Mouse (Mus musculus): ENCODE data around the gene Retsat.
A peak's percentile ranks its signal among the peaks of the same experiment; 100 is the strongest.

The Retsat gene

GRCm38 (mm10) chr6:72590111-72590510 is 8.2 kb upstream of the Retsat start:
- no peak for DNase-seq

GRCm38 (mm10) chr6:72593011-72593803 is 5.1 kb upstream of the Retsat start:
- DNase-seq, result no peak

- DNase-seq, result no peak
Measured at GRCm38 (mm10) chr6:72593914-72594313, 4.4 kb upstream of the Retsat start.

- peak; percentile 21 for DNase-seq
Measured at GRCm38 (mm10) chr6:72597083-72597874, 996 bp upstream of the Retsat start.

- no peak for DNase-seq
Measured at GRCm38 (mm10) chr6:72598791-72599557, 699 bp downstream of the Retsat start.

GRCm38 (mm10) chr6:72600216-72600615 is 1.9 kb downstream of the Retsat start:
- DNase-seq, result no peak

GRCm38 (mm10) chr6:72600771-72601170 is 2.5 kb downstream of the Retsat start:
- no peak for DNase-seq

GRCm38 (mm10) chr6:72601732-72602131 is 3.5 kb downstream of the Retsat start:
- DNase-seq, result peak; percentile 91

- DNase-seq, result no peak
Measured at GRCm38 (mm10) chr6:72604066-72604465, 5.8 kb downstream of the Retsat start.

GRCm38 (mm10) chr6:72607060-72607459 is 8.8 kb downstream of the Retsat start:
- DNase-seq, result no peak

GRCm38 (mm10) chr6:72607676-72608075 is 9.4 kb downstream of the Retsat start:
- DNase-seq, result no peak

GRCm38 (mm10) chr6:72608662-72609184 is 10.4 kb downstream of the Retsat start:
- DNase-seq, result no peak

- no peak for DNase-seq
Measured at GRCm38 (mm10) chr6:72610261-72610660, 12.0 kb downstream of the Retsat start.

- no peak for DNase-seq
Measured at GRCm38 (mm10) chr6:72615151-72615550, 16.9 kb downstream of the Retsat start.

GRCm38 (mm10) chr6:72615561-72616375 is 17.5 kb downstream of the Retsat start:
- peak; percentile 58 for DNase-seq

GRCm38 (mm10) chr6:72616643-72617288 is 18.5 kb downstream of the Retsat start, which contains the start of gene Tgoln1:
Tgoln1 (minus strand) TSS chr6:72617000.
- DNase-seq, result peak; percentile 97

GRCm38 (mm10) chr6:72619734-72620532 is 21.7 kb downstream of the Retsat start:
- DNase-seq, result no peak

GRCm38 (mm10) chr6:72620920-72621319 is 22.6 kb downstream of the Retsat start:
- DNase-seq, result no peak

- DNase-seq, result no peak
Measured at GRCm38 (mm10) chr6:72622917-72623316, 24.6 kb downstream of the Retsat start.

- no peak for DNase-seq
Measured at GRCm38 (mm10) chr6:72623661-72624402, 25.6 kb downstream of the Retsat start.
